Mouse (Mus musculus) spleen, adult 2 months (tissue): ENCODE measurements around the gene Esyt2.

Experiments
- CTCF ChIP-seq: fragments of 200-500 bp; IDR thresholded peaks from 2 replicates; pipeline ENCODE4 v1.5.1; 2011; ENCODE audit warnings: mild to moderate bottlenecking, inconsistent platforms; ENCODE audit not compliant: insufficient read depth, insufficient read length, insufficient replicate concordance; ENCODE audit errors: extremely low read depth
- POLR2A ChIP-seq: fragments of 200-500 bp; IDR thresholded peaks from 2 replicates; pipeline ENCODE4 v1.6.1; 2011; ENCODE audit warnings: low read depth, low read length, inconsistent platforms

GRCm38 (mm10) chr12:116367346-116367745 lies 86.3 kb downstream of the Esyt2 start:
- TF ChIP-seq POLR2A (no peak), CTCF (no peak)
